Mouse (Mus musculus) thymus, postnatal 4 days (tissue): ENCODE results near the gene Fh1.

Experiments used
- DNase-seq: peaks from one replicate; pipeline ENCODE4 v3.0.0; 2021

The Fh1 gene

GRCm38 (mm10) chr1:175625257-175625879 lies at the start of gene Fh1:
Gene Fh1 (minus strand): TSS chr1:175625635.
- DNase-seq, result peak; percentile 95

DNA sequence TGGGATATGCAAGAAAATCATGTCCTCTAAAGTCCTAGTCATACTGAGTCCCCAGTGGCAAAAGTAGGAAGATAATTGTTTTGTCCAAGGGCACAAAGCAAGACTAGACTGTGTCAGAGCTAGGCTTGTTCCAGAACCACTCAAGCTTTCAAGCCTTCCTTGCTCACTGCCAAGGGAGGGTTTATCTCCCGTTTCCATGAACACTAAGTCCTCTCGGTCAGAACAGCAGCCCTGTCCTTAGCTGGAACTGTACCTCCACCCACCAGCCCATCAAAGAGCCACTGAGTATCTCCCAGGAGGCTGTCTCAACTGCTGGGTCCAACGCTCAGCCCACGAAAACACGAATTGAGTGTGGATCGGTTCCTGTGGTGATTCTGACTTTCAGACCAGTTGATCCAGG lies 49.7 kb upstream of the Fh1 start:
- no peak for DNase-seq

DNA sequence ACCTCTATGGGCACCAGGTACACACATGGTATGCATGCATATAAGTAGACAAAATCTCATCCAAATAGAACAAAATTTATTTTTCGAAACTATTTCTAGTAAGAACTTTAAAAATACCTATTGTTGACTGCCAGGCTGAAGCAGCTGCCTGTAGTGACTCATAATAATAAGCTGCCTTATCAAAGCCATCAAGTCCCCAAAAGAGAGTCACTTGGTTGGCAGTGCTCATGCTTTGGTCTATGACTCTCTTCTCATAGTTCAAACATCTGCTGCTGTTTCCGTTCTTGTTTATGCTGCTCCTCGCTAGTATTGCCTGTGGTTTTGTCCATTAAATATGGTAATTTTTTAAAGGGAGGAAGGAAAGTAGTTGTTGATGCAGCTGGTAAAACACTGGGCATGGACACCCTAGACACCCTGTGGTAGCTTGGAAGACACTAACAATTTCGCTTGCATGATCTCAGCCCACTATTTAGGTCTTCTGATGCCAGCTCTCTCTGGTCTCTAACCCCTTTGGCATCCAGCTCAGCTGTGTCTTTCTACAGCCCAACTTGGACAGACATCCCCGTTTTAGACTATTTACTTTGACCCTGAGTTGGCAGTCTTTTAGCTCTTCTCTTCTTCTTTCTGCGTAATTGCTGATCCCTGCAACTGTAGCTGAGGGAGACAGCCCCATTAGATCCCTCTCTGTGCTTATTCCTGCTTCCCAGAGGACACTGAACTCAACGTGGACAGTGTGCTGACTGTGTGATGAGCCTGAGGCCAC lies 48.3 kb upstream of the Fh1 start:
- DNase-seq, result no peak

DNA sequence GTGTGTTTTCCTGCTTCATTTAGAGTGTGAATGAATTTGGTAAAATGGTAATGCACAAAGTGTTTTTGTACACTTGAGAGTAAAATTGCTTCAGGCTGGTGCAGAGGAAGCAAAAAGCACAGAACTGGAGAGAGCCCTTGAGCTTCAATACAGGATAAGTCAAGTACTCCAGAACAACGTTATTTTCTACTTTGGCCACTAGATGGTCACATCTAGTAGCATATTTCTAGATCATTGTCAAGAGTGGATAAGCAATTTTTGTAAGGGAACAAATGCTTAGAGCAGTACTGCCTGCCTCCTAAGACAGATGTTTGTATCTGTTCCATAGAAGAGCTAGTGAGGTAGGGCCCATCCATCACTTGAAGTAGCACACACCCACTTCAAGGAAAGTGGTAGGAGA lies 46.2 kb upstream of the Fh1 start:
- no peak for DNase-seq

- DNase-seq, result no peak
Observed at GRCm38 (mm10) chr1:175670042-175670441, 44.6 kb upstream of the Fh1 start.

DNA sequence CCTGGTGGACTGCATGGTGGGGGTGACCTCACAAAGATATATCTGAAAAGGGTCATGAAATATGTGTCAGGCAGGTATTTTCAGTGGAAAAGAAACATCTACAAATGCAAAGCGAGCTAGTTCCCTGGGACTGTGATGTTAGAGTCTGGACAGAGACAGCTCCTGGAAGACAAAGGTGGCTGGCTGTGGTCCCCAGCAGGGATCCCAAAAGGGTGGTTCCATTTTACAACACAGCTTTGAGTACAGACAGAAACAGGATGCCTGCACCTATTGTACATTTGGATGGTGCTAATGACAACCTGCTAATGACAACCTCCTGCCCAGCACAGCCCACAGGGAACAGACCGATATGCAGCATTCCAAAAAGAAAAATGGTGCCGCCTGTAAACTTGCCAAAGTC lies 44.0 kb upstream of the Fh1 start:
- no peak for DNase-seq

DNA sequence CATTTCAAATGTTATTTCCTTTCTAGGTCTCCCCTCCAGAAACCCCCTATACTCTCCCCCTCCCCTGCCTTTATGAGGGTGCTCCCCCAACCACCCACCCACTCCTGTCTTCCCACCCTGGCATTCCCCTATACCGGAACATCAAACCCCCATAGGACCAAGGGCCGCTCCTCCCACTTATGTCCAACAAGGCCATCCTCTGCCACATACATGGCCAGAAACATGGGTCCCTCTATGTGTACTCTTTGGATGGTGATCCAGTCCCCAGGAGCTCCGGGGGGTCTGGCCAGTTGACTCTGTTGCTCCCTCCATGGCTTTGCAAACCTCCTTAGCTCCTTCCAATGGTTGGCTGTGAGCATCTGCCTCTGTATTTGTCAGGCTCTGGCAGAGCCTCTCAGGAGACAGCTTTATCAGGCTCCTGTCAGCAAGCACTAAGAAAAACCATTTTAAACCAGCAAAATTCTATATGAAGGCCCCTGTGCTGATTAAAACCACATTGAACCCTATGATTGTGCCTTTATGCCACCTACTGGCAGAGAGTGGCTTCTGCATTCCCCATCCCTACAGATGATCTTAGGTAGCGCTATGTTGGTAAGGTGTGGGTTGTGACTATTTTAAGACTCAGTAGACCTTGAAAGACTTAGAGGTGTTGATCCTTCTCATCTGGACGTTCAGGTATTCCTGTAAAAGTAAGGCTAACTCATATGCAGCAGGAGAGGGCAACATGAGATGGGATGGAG lies 43.4 kb upstream of the Fh1 start:
- DNase-seq, result peak; percentile 48

GRCm38 (mm10) chr1:175659900-175660299 lies 34.5 kb upstream of the Fh1 start:
- DNase-seq, result no peak

GRCm38 (mm10) chr1:175648615-175649014 lies 23.2 kb upstream of the Fh1 start:
- no peak for DNase-seq

- DNase-seq, result no peak
Observed at GRCm38 (mm10) chr1:175646952-175647351, 21.5 kb upstream of the Fh1 start.

DNA sequence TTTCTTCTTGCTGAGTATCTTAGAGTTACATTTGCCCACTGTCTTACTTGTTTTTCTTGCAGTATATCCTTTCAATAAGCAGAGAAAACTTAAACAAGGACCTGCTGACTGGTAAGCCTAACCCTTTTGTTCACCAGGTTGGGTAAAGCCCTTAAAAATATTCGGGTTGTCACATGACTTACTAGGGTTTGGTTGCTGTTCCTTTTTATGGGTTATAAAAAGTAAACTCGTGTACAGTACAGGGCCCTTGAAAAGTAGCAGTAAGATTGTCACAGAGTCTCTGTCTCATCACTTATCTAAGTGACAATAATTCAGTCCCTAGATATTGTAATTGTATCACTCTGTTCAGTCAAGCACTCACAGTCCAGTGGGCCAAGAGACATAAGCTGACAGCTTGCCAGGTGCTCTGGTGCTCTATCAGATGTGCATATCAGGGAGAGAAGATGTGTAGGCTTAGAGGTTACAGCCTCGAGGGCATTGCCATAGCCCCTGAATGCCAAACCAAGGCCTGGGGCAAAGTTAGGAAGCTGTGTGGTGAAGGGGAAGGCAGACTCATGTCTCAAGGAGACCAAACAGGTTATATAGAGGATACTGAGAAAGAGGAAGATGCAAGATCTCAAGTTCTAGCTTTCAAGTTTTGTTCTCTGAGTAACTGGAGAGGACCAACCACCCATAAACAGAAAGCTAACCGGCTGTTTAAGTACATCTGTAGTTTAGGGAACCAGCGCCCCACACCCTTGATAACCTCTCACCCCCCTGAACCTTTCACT lies 18.2 kb upstream of the Fh1 start:
- no peak for DNase-seq

DNA sequence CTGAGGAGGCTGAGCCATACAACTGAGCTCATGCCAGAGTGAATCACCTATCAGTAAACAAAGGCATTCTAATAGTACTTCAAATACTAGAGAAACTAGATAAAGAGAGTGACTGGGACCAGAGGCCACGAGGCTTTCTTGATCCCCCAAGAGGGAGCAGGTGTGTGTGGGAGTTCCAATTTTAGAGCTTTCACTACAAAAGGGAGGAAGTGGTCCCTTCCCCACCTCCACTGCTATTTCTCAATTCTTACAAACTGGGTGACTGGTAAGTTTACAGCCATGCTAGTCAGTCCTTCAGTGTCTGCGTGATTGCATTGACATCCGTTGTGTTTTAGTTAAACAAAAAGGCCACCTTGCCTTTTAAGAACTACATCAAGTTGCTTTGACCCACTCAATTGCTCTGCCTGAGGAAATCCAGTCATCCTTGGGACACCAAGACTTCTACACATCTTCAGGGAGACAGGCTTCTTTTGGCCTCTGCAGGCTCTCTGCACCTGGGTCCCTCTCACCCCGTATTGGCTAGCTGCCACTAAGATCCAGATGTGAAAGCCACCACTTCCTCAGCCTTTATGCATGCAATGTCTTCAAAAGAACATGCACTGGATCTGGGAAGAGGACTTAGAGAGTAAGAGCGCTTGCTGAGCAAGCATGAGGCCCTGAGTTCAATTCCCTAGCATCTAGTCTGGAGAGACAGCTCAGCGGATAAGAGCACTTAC lies 15.2 kb upstream of the Fh1 start:
- peak; percentile 48 for DNase-seq

- no peak for DNase-seq
Observed at GRCm38 (mm10) chr1:175639072-175639471, 13.6 kb upstream of the Fh1 start.

DNA sequence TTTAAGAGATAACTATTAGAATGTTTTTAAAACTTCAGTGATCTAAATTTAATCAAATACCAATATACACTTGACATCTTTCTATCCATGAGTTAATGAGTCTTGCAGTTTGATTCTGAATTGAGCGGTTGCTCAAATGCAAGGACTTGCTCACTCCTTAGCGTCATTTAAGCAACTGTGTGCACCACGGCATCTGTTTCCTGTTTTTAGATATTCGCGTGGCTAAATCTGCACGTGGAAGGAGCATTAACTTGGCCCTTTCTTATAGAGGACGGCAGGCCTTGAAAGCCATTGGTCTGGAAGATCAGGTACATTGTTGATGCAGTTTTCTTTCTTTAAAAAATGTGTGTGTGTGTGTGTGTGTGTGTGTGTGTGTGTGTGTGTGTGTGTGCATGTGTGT lies 12.2 kb upstream of the Fh1 start:
- no peak for DNase-seq

DNA sequence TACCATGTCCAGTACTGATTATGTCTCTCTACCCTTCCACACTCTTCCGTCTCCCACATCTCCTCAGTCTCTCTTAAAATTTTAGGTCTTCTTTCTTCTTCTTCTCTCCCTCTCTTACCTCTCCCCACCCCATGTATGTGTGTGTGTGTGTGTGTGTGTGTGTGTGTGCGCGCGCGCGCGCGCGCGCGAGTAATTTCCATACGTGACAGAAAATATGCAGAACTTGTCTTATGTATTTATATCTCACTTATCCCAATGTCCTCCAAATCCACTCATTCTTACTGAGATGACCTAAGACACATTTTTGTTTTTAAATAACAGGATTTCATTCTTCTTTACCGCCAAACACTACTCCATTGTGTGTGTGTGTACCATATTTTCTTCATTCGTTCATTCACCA lies 7.0 kb upstream of the Fh1 start:
- no peak for DNase-seq

DNA sequence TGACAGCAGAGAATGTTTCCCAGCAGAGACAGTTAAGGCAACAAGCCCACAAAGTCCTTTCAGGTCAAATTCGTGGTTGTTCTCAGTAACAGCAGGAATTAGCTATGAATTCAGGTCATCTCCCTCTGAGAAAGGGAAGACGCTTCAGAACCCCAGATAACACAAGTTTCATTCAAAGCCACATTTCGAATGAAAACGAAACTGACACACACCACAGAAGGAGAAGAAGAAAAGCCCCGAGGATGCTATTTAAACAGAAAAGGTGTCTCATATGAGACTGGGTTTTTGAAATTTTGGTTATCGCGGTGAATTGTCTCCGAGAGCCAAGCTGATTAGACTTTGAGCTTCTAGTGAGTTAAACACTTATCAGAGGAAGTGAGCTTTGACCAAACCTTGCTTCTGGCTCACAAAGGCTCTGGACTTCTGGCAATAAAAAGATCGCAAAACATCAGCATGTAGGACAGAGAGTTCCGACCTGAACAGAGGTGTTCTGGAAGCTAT lies 6.3 kb upstream of the Fh1 start:
- DNase-seq, result no peak

- DNase-seq, result no peak
Observed at GRCm38 (mm10) chr1:175631080-175631479, 5.6 kb upstream of the Fh1 start.

DNA sequence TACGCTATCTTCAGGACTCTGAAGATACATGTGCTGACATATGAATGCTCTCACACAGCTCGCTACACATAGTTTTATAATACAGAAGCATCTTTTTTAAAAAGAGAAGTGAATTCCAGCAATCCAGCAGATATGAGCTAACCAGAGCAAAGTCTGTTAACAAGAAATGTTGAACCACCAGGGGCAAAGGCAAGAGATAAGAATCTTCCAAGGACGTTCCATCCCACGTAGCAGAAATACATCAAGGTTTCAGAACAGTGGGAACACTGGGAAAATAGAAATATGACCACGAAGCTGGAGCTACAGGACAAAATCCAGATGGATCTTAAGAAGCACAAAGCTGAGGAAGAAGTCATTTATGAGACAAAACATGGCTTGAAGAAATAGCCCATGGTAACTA lies 4.9 kb upstream of the Fh1 start:
- no peak for DNase-seq

DNA sequence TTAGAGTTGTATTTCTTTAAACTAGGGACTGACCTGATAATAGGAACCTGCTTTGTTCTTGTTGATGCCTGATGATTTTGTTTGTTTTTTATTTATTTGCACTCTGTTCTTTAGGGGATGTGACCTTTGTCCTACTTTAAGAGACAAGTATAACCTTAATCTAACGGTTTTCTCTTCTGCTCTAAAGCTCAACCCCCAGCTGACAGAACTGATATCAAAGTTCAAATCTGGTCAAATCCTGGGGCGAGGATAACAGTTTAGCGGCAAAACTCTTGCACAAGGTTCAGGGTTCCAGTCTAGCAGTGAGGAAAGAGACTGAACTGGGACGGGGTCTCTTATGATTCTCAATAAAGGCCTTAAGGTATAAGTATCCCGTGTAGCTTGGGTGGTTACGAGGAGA lies 3.8 kb upstream of the Fh1 start:
- no peak for DNase-seq

GRCm38 (mm10) chr1:175625990-175626692 lies 706 bp upstream of the Fh1 start:
- DNase-seq, result peak; percentile 34

GRCm38 (mm10) chr1:175623656-175624055 lies 1.8 kb downstream of the Fh1 start:
- DNase-seq, result no peak
